Mouse (Mus musculus) kidney, adult 9 months (tissue): ENCODE measurements around the gene Kcnq2.

Experiments used
- DNase-seq: peaks from one replicate; pipeline ENCODE4 v3.0.0; 2022

The Kcnq2 gene

DNA sequence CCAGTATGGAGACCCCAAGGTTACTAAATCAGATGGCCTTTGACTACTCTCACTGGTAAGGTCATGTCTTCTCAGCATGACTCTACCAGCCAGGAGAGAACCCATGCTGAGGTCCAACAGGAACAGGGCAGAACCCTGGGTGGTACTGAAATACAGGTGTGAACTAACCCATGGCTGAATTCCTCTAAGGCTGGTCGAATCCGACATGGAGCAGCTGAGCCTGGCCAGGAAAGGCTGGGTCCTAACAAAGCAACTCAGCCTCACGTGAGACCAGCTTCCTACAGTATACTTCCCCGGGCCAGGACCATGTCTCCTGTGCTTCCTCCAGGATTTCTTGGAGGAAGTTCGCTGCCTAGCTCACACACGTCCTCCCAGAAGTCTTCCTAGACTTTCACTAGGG is 98.5 kb downstream of the Kcnq2 start:
- no peak for DNase-seq

DNA sequence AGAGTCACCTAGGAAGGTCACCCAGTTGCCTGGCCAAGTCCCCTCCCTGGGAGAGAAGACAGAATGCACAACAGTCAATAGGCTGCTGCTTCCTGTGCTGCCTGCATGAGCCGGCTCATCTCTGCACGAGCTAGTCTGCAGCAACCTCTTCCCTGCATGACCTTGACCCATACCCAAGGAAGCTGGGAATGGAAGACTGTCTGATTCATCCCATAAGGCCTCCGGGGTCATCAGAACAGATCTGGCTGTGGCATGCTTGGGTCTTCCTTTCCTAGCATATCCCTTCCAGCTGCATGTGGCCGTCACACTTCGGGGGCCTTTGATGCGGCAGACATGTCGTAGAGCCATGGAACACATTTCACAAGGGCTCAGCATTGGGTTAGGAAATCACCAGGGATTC is 99.9 kb downstream of the Kcnq2 start:
- no peak for DNase-seq

- no peak for DNase-seq
Observed at GRCm38 (mm10) chr2:181033310-181033709, 101.8 kb downstream of the Kcnq2 start.

DNA sequence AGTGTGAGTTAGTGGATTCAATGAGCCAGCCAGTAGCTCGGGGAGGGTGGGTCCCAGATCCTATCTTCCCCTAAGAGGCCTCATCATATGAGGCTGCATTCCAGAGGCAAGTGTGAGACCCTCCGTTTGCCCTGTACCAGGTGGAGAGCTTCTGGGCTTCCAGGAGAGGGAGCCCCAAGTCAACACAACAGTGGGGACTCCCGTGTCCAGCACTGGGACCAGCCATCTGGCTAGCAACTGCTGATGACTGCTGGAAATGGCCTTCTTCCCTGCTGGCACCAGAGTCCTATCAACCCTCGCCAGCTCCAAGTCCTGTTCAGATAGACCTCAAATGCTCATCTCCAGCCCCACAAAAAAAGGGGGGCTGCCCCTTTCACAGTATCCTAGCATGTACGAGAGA is 102.7 kb downstream of the Kcnq2 start:
- DNase-seq: no peak

- DNase-seq: no peak
Observed at GRCm38 (mm10) chr2:181031406-181031934, 103.6 kb downstream of the Kcnq2 start.
